Mouse (Mus musculus) left cerebral cortex, adult 6 months (tissue): ENCODE results near the gene Acsl1. TPM values are rescaled to one million over a fixed set of nuclear protein-coding genes. Genes with fewer than 3 reads are reported as not detected.

Experiments used
- long read RNA-seq, 2 experiments: library from polyadenylated mRNA; unstranded; transcript quantifications; one replicate each; pipeline ENCODE4 v2.0.0; 2019 to 2020
- polyA plus RNA-seq: library from polyadenylated mRNA; unstranded; fragments of <200 nt; fragmentation: Nextera tagmentation; gene quantifications from 2 replicates; pipeline ENCODE4 v1.2.3, GENCODE M21; 2021

Acsl1 gene
- polyA plus RNA-seq = 17.8 and 19.6 TPM in 2 replicates
- long read RNA-seq, experiment 1, transcript Acsl1-210 (1 exons, 1,253 nt) = minor isoform, 8 of 142 reads
- long read RNA-seq, experiment 1, transcript Acsl1-201 (21 exons, 3,897 nt) = major isoform, 82 of 142 reads
- long read RNA-seq, experiment 1, partial matches to known transcripts = 21 of 142 reads
- long read RNA-seq, experiment 1, other reads (novel, unspliced or antisense) = 30 of 142 reads
- long read RNA-seq, experiment 2, transcript Acsl1-201 (21 exons, 3,897 nt) = major isoform, 12 of 32 reads
- long read RNA-seq, experiment 2, partial matches to known transcripts = 4 of 32 reads
- long read RNA-seq, experiment 2, other reads (novel, unspliced or antisense) = 16 of 32 reads

GRCm38 (mm10) chr8:46470792-46471781 is at the start of gene Acsl1:
Gene Acsl1 (plus strand): TSS chr8:46471037.

DNA sequence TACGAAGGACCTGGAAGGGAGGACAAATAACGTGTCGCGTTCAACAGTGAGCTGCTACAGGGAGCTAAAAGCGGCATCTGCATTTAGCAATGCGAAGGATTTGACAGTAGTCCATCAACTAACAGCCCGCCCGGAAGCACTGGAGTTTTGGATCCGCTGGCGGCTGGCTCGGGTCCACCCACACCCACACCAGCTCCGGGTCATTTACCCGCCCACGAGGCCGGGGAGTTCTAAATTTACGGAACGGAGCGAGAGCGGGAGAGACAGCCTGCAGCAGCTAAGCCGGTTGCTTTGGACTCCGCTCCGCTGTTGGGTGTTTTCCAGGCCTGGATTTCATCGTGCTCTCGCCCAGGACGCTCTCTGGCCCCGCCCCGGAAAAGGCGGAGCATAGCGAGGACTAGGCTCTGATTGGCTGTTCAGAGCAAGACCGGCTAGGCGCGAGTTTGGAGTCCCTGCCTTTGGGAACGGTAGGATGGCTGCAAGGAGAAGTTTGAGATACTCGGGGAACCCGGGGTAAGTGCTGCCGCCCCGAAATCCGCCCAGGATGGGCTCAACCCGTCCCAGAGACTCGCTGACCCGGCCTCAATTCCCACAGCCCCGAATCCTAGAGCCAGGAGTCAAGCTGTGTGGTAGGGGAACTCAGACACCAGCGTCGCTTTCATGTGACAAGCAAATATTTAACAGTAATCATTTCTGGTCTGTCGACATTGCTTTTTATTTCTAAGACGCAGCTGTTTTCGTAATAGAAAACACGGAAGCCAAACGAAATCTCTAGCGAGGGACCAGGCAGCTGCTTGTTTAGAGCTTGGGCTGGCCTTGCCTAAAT is 81.0 kb downstream of the Acsl1 start, which contains the start of gene Cenpu:
Gene Cenpu, plus strand, starts transcription at position 414 of the 826 bp plus-strand sequence.

Other genes starting within 250 kb of the Acsl1 start
- gene Helt, start 176.4 kb upstream of the Acsl1 start, polyA plus RNA-seq = 1.1 and 1.6 TPM in 2 replicates
- 1.9 and 2.4 TPM in 2 replicates for gene Cenpu, start 81.0 kb downstream of the Acsl1 start, polyA plus RNA-seq
- gene Primpol, start 146.2 kb downstream of the Acsl1 start, polyA plus RNA-seq = 1.5 and 2.1 TPM in 2 replicates
- gene Casp3, start 146.3 kb downstream of the Acsl1 start, polyA plus RNA-seq = 3.7 and 5.0 TPM in 2 replicates